Mouse (Mus musculus) ES-Bruce4 (cell line): Measurements from ENCODE around the gene Ikbke.

ENCODE experiments used
- CTCF ChIP-seq: IDR thresholded peaks from one replicate; pipeline ENCODE4 v1.8.1; 2011; ENCODE audit warnings: low read depth, low read length
- EP300 ChIP-seq: IDR thresholded peaks from 2 replicates; pipeline ENCODE4 v1.6.1; 2011; ENCODE audit warnings: low read depth, low read length; ENCODE audit not compliant: insufficient read depth
- POLR2A ChIP-seq: IDR thresholded peaks from one replicate; pipeline ENCODE4 v1.8.1; 2011; ENCODE audit warnings: low read length; ENCODE audit not compliant: insufficient read depth

GRCm38 (mm10) chr1:131233527-131233926 is 45.9 kb downstream of the Ikbke start:
- no peak for TF ChIP-seq EP300
- no peak for TF ChIP-seq POLR2A
- no peak for TF ChIP-seq CTCF
